Mouse (Mus musculus): ENCODE measurements around the gene Cpeb4.
"Not testable (repeated sequence)": the region's sequence is repeated elsewhere in the genome, so short reads cannot be mapped to it uniquely, and the experiment has no call there.

The Cpeb4 gene

DNA sequence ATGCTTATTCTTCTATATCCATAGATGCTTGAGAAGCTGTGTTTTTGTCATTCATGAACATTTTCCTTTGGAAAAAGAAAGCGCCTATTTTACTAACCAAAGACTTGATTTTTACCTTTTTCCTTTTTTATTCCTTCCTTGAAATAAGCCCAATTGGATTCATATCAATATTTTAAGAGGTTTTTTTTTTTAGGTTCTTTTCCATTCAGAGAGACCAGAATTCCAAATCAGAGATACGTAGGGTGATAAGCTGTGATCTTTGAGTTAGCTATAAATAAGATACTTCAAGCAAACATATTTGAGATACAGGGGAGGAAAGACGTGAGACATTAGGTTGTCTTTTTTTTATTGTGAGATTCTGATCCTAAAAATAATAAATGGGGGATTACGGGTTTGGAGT, at the start of gene Cpeb4:
Gene Cpeb4 (plus strand): TSS at position 301 of the 400 bp plus-strand sequence.
- no peak for DNase-seq (ENCODE audit: low read depth)

GRCm38 (mm10) chr11:31822556-31822955, 49.5 kb upstream of the Cpeb4 start:
- peak; percentile 62 for DNase-seq (ENCODE audit: low read depth)

DNA sequence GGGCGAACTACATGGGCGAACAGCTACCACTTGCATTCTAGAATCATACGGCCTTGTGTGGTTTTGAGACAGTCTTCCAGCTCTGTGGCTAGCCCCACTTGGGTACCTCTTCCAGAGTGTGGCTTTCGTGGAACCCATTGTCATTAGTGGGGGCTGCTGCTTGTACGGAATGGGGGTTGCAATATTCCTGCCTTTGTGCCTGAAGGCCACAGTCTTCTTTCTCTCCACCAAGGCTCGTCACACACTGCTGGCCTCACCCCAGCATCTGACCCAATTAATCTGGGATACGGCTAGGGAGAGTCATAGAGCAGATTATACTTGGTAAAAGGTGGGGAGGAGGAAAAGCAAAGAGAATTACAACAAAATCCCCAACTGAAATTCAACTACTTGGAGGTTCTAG, 48.5 kb upstream of the Cpeb4 start:
- no peak for DNase-seq (ENCODE audit: low read depth)

- peak; percentile 80 for DNase-seq (ENCODE audit: low read depth)
These were observed 47.4 kb upstream of the Cpeb4 start for GRCm38 (mm10) chr11:31824504-31825166.

GRCm38 (mm10) chr11:31828011-31828770, 43.8 kb upstream of the Cpeb4 start:
- DNase-seq (ENCODE audit: low read depth): no peak

DNA sequence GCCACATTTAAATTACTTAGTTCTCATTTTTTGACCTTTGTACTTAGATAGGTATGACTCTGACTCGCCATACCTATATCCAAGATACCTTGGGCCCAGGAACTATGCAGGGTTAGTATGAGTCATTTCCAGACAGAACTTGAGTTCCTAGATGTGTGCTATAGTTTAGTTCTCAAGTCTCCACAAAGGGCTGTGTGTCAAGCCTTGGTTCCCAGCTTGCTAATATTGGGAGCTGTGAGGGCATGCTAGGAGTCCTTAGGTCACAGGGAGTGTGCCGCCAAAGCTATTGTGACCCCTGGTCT, 43.3 kb upstream of the Cpeb4 start:
- no peak for DNase-seq (ENCODE audit: low read depth)

GRCm38 (mm10) chr11:31830213-31831151, 41.5 kb upstream of the Cpeb4 start:
- DNase-seq (ENCODE audit: low read depth): no peak

- DNase-seq (ENCODE audit: low read depth): no peak
These were observed 40.6 kb upstream of the Cpeb4 start for GRCm38 (mm10) chr11:31831451-31831850.

GRCm38 (mm10) chr11:31831983-31832382, 40.0 kb upstream of the Cpeb4 start:
- no peak for DNase-seq (ENCODE audit: low read depth)

DNA sequence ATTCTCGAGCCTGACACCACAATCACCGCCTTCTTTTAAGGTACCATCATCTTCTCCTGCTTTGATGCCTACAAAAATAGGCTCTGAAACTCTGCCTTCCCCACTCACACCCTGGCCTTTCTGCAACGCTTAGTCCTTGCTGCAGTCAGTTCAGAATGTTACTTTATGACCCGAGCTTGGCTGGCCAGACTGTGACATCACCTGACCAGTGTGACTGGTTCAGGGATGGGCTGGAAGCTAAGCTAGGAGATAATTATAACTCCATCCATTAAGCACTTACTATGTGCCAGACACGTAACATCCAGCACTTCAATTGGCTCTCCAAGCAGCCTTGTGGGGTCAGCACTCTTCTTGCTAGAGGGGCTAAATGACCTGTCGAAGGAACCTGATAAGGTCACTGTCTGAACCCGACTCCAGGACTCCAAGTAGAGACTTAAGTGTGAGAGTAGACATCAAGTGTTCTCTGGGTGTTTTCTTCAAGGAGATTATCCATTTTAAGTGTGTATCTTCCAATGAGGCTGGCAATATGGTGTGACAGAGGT, 39.5 kb upstream of the Cpeb4 start:
- no peak for DNase-seq (ENCODE audit: low read depth)

DNA sequence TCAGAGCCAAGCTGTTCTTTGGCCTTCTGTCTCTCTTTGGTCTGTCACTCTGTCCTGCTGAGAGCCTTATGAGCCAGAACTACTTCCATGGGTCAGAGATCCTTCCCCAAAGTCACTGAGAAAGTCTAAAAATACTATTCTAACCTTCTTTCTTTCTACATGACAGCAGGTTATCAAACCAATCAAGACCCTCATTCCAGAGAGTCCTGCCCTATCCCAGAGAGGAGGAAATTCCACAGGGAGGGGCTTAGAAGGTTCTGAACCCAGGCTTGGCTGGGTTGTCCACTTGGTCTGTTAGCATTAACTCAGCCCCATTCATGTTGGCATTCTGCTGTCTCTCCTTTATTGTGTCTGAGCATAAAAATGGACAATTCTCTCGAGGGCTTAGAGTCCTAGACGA, 38.5 kb upstream of the Cpeb4 start:
- no peak for DNase-seq (ENCODE audit: low read depth)

DNA sequence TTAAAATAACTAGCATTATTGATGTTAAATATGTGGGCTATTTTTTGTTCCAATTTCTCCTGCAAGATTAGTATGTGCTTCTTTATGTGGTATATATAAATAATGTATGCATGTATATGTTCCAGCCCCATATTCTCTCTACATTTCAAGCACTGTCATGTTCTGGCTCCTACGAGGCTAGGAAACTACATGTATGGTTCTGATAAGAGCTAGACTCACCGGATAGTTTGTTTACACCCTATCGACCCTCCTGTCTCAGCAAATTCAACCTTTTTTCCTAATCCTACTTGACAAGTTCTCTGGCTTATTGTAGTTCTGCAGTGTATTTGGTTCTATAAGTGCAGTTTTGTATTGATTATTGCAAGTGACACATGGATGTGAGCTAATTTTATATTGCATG, 36.7 kb upstream of the Cpeb4 start:
- DNase-seq (ENCODE audit: low read depth): no peak

GRCm38 (mm10) chr11:31837243-31837642, 34.8 kb upstream of the Cpeb4 start:
- DNase-seq (ENCODE audit: low read depth): no peak

DNA sequence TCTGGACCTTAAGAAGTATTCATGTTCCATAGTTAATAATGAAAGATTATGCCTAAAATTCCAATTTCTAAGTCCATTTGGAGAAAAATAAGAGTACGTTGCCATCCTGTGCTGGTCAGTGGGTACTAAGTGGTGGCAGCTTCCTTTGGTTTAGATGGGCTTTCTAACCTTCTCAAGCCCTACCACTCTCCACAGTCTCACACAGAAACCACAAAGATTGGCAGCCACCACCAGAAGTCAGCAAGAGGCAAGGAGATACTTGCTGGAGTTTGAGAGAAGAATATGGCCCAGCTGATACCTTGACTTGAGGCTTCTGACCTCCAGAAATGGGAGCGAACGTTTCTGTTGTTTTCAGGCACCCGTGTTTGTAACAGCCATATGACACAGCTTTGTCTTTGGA, 34.3 kb upstream of the Cpeb4 start:
- peak; percentile 68 for DNase-seq (ENCODE audit: low read depth)

- DNase-seq (ENCODE audit: low read depth): peak; percentile 42
These were observed 33.4 kb upstream of the Cpeb4 start for GRCm38 (mm10) chr11:31838442-31839083.

DNA sequence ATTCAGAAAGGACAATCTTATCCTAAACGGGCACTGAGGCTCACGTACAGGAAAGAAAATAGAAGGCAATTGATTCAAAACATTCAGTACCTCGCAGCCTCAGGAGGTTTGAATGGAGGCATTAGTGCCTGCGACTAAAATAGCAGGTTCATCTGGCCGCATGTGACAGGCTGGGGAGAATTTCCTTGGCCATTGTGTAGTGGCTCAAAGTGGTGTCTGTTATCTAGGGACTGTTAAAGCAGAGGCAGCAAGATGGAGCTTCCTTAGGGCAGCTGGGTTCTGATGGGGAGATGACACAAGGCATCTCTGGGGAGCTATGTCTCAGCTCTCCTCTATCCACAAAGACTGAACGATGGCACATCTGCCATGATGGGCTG, 32.9 kb upstream of the Cpeb4 start:
- DNase-seq (ENCODE audit: low read depth): no peak

DNA sequence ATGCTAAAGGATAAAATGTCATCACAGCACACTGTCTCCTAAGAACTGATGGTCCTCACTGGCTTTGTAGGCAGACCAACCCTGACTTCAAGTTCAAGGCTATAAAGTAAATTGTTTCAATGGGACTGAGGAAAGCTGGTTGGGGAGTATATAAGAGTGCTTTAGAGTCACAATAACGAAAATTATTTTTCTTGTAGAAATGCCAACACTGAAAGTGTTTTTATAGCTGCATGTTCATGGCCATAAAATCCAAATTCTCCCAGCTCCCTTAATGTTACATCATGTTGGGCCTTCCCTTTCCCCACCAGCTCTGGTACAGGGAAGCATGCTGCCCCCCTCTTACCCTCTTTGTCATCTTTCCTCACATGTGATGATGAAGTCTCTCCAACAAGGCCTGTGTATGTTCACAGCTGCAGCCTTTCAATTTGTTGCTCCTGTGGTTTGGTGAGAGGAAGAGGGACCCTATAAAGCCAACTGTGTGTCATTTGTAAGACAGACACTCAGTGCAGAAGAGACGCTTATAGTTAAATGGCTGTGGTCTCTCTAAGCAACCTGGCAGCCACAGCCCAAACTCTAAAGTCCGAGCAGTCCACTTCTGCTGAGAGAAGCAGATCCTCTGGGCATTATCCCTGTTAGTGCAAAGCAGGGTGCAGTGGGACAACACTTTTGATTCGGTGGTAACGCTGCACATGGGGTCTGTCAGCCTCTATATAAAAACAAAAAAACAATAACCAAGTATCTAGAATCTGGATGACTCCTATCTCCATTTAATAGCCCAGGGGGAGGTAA, 29.6 kb upstream of the Cpeb4 start:
- DNase-seq (ENCODE audit: low read depth): no peak

DNA sequence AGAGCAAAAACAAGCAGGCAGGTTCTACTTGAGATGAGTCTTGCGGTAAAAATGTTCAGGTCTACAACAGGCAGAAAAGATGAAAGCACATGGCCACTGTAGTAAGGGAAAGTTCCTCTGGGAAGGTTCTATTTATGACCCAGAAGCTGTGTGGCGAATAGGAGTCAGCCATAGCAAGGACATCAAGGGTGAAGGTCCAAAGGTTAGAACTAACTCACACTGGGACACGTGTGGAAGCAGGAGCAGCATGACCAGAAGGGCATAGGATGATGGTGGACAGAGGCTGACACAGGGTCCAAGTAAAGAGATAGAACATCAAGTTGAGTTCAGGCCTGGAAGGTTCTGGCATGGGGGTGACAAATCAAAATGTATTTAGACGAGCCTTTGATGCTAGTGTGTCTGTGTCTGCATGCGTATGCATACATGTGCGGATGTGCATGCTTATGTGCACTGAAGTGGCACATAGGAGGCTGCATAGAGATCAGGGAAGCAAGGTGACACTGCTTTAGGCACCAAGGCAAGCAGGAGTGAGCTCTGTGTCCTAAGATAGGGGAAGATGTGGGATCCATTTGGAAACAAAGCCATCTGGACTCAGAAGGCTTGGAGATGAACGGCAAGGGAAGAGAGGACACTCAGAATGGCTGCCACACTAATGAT, 28.7 kb upstream of the Cpeb4 start:
- DNase-seq (ENCODE audit: low read depth): no peak

DNA sequence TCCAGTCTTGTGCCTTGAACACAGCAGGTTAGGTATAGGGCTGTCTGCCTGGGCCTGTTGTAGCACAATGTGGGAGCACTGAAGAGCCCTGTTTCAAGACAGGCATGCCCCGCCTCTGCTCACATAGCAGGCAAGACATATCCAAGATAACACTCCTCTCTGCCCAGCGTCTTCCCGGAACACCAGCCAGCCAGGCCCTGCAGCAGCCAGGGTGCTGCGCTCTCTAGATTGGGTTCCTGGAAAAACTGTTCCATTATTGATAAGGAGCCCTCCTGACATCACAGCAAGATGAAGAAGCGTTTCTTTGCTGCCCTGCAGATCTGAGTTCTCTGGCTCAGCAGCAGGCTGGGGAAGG, 28.2 kb upstream of the Cpeb4 start:
- DNase-seq (ENCODE audit: low read depth): no peak

DNA sequence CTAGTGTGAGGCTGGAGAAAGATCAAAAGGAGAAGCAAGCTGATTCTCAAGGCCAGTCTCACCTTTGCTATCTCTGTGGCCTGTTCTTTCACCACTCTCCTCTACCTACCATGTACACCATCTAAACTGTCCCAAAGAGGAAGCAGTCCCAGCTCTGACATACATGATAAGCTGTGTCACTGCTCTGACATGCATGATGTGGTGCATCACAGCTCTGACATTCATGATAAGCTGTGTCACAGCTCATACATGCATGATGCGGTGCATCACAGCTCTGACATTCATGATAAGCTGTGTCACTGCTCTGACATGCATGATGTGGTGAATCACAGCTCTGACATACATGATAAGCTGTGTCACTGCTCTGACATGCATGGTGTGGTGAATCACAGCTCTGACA, 26.9 kb upstream of the Cpeb4 start:
- DNase-seq (ENCODE audit: low read depth): not testable (repeated sequence)
